Mouse (Mus musculus) MEL (cell line): ENCODE data around the gene Mrs2. TPM values are rescaled to one million over a fixed set of nuclear protein-coding genes. Genes with fewer than 3 reads are reported as not detected.

Experiments used
- DNase-seq: peaks from one replicate; pipeline ENCODE4 v3.0.0; 2011; ENCODE audit warnings: low read depth, low spot score
- H3K27ac ChIP-seq: 2 replicates; pipeline ENCODE4 v1.5.1; 2012; ENCODE audit warnings: low read depth, mild to moderate bottlenecking, control low read depth, low read length, moderate library complexity; ENCODE audit not compliant: control insufficient read depth
- H3K27me3 ChIP-seq, 2 experiments: fragments of 150-350 bp in 1 of 2; sonication (generic) in 1 of 2; 2 replicates each; pipeline ENCODE4 v1.6.1; 2012; ENCODE audit warnings: low read length in 2 of 2, mild to moderate bottlenecking in 2 of 2, improper control_type of control experiment in 1 of 2, moderate library complexity in 1 of 2; ENCODE audit not compliant: insufficient read depth in 2 of 2, control insufficient read depth in 1 of 2
- H3K36me3 ChIP-seq, 2 experiments: 2 replicates each; pipeline ENCODE4 v1.6.1; 2012 to 2014; ENCODE audit warnings: low read length in 2 of 2, improper control_type of control experiment in 1 of 2, inconsistent platforms in 1 of 2, mild to moderate bottlenecking in 1 of 2; ENCODE audit not compliant: insufficient read depth in 2 of 2, control insufficient read depth in 1 of 2
- H3K4me1 ChIP-seq, 2 experiments: fragments of 150-350 bp in 1 of 2; sonication (generic) in 1 of 2; 2 replicates each; pipeline ENCODE4 v1.6.1; 2012; ENCODE audit warnings: low read length in 2 of 2, improper control_type of control experiment in 1 of 2, mild to moderate bottlenecking in 1 of 2; ENCODE audit not compliant: insufficient read depth in 2 of 2, control insufficient read depth in 1 of 2
- H3K4me3 ChIP-seq, 2 experiments: fragments of 150-350 bp in 1 of 2; sonication (generic) in 1 of 2; 2 replicates each; pipeline ENCODE4 v1.5.1; 2012; ENCODE audit warnings: low read depth in 2 of 2, low read length in 2 of 2, mild to moderate bottlenecking in 2 of 2, moderate library complexity in 2 of 2, control low read depth in 1 of 2, improper control_type of control experiment in 1 of 2; ENCODE audit not compliant: control insufficient read depth in 1 of 2, insufficient read depth in 1 of 2
- H3K79me2 ChIP-seq: 2 replicates; pipeline ENCODE4 v1.6.1; 2012; ENCODE audit warnings: mild to moderate bottlenecking, low read length, moderate library complexity; ENCODE audit not compliant: control insufficient read depth, poor library complexity, insufficient read depth
- H3K9ac ChIP-seq: 2 replicates; pipeline ENCODE4 v1.6.1; 2012; ENCODE audit warnings: low read depth, mild to moderate bottlenecking, control low read depth, low read length, moderate library complexity; ENCODE audit not compliant: control insufficient read depth, poor library complexity, severe bottlenecking
- H3K9me3 ChIP-seq: fragments of 150-350 bp; sonication (generic); replicated peaks from 2 replicates; pipeline ENCODE4 v1.6.1; 2012; ENCODE audit warnings: mild to moderate bottlenecking, low read length, improper control_type of control experiment, moderate library complexity; ENCODE audit not compliant: insufficient read depth
- BHLHE40 ChIP-seq: IDR thresholded peaks from 2 replicates; pipeline ENCODE4 v1.6.1; 2012; ENCODE audit warnings: low read depth, mild to moderate bottlenecking, inconsistent platforms, low read length, improper control_type of control experiment, borderline replicate concordance
- CTCF ChIP-seq, 3 experiments: IDR thresholded peaks in 2 of 3; conservative IDR thresholded peaks in 1 of 3; 2 replicates each; pipeline ENCODE4 v1.5.1; 2011 to 2012; ENCODE audit warnings: low read length in 3 of 3, low read depth in 2 of 3, mild to moderate bottlenecking in 2 of 3, improper control_type of control experiment in 1 of 3, inconsistent platforms in 1 of 3, mixed read lengths in 1 of 3, moderate library complexity in 1 of 3; ENCODE audit not compliant: control insufficient read depth in 1 of 3, insufficient read depth in 1 of 3, poor library complexity in 1 of 3, severe bottlenecking in 1 of 3
- E2F4 ChIP-seq: IDR thresholded peaks from 2 replicates; pipeline ENCODE4 v1.6.1; 2011; ENCODE audit warnings: low read depth, low read length, improper control_type of control experiment, borderline replicate concordance
- ELF1 ChIP-seq: IDR thresholded peaks from 2 replicates; pipeline ENCODE4 v1.6.1; 2014; ENCODE audit warnings: low read depth, mild to moderate bottlenecking, inconsistent platforms, low read length, improper control_type of control experiment, moderate library complexity
- GABPA ChIP-seq: IDR thresholded peaks from 2 replicates; pipeline ENCODE4 v1.6.1; 2012; ENCODE audit warnings: low read depth, mild to moderate bottlenecking, inconsistent platforms, low read length, improper control_type of control experiment, moderate library complexity
- GATA1 ChIP-seq: IDR thresholded peaks from 2 replicates; pipeline ENCODE4 v1.6.1; 2011; ENCODE audit warnings: low read depth, low read length, improper control_type of control experiment
- JUND ChIP-seq: IDR thresholded peaks from 2 replicates; pipeline ENCODE4 v1.6.1; 2011; ENCODE audit warnings: low read depth, mild to moderate bottlenecking, improper control_type of control experiment, low read length
- KAT2A ChIP-seq: conservative IDR thresholded peaks from 2 replicates; pipeline ENCODE4 v1.6.1; 2012; ENCODE audit warnings: low read depth, low read length, improper control_type of control experiment, inconsistent platforms
- MEF2A ChIP-seq: IDR thresholded peaks from 2 replicates; pipeline ENCODE4 v1.6.1; 2014; ENCODE audit warnings: low read depth, mild to moderate bottlenecking, inconsistent platforms, low read length, improper control_type of control experiment; ENCODE audit not compliant: poor library complexity, insufficient replicate concordance, severe bottlenecking; ENCODE audit errors: extremely low read depth
- MXI1 ChIP-seq: IDR thresholded peaks from 2 replicates; pipeline ENCODE4 v1.6.1; 2011; ENCODE audit warnings: mild to moderate bottlenecking, low read depth, low read length, improper control_type of control experiment
- MYB ChIP-seq: IDR thresholded peaks from 2 replicates; pipeline ENCODE4 v1.6.1; 2011; ENCODE audit warnings: mild to moderate bottlenecking, low read depth, low read length, improper control_type of control experiment
- POLR2A ChIP-seq, 2 experiments: IDR thresholded peaks; 2 replicates each; pipeline ENCODE4 v1.6.1; 2011 to 2012; ENCODE audit warnings: low read length in 2 of 2, mild to moderate bottlenecking in 2 of 2, control low read depth in 1 of 2, improper control_type of control experiment in 1 of 2, low read depth in 1 of 2, moderate library complexity in 1 of 2; ENCODE audit not compliant: control insufficient read depth in 1 of 2, insufficient read depth in 1 of 2, poor library complexity in 1 of 2
- POLR2AphosphoS2 ChIP-seq: IDR thresholded peaks from 2 replicates; pipeline ENCODE4 v1.6.1; 2011; ENCODE audit warnings: low read length, improper control_type of control experiment
- RAD21 ChIP-seq: IDR thresholded peaks from 2 replicates; pipeline ENCODE4 v1.6.1; 2011; ENCODE audit warnings: mild to moderate bottlenecking, low read depth, low read length, improper control_type of control experiment
- RCOR1 ChIP-seq: IDR thresholded peaks from 2 replicates; pipeline ENCODE4 v1.6.1; 2012; ENCODE audit warnings: low read depth, mild to moderate bottlenecking, inconsistent platforms, low read length, improper control_type of control experiment
- SIN3A ChIP-seq: IDR thresholded peaks from 2 replicates; pipeline ENCODE4 v1.6.1; 2012; ENCODE audit warnings: low read length, improper control_type of control experiment, inconsistent platforms
- SMC3 ChIP-seq: IDR thresholded peaks from 2 replicates; pipeline ENCODE4 v1.6.1; 2011; ENCODE audit warnings: low read depth, low read length, improper control_type of control experiment
- TBP ChIP-seq: IDR thresholded peaks from 2 replicates; pipeline ENCODE4 v1.8.0; 2011; ENCODE audit warnings: low read depth, low read length, improper control_type of control experiment
- polyA plus RNA-seq, 2 experiments: library from polyadenylated mRNA; stranded (reverse) in 1 of 2; unstranded in 1 of 2; fragments of >175 nt in 1 of 2; fragments of >200 nt in 1 of 2; gene quantifications; 2 replicates each; pipeline versions ENCODE4 v1.2.1 to v1.2.4; 2012; ENCODE audit warnings: low replicate concordance in 2 of 2, low read depth in 1 of 2; ENCODE audit not compliant: insufficient read length in 2 of 2, insufficient read depth in 1 of 2, missing spikeins in 1 of 2
- total RNA-seq: library from RNA; depleted of rRNA; stranded (reverse); fragments of 300-350 nt; gene quantifications from 2 replicates; pipeline ENCODE4 v1.2.3, GENCODE M21; 2012

Gene Mrs2
- total and polyA plus RNA-seq, 3 experiments, result 16.6 to 45.4 TPM; not detected in 1

GRCm38 (mm10) chr13:24988391-24988790 is 31.8 kb downstream of the Mrs2 start:
- H3K9me3 ChIP-seq, result no peaks in the 10 kb centered on the region
- H3K79me2 ChIP-seq, result no peaks in the 10 kb centered on the region
- no peak overlapping the region for H3K4me3 ChIP-seq
- H3K36me3 ChIP-seq, result no peaks in the 10 kb centered on the region; a peak in 1 of 4 replicates
- H3K27me3 ChIP-seq, result no peaks in the 10 kb centered on the region
- H3K27ac ChIP-seq, result no peak overlapping the region
- TF ChIP-seq POLR2A (IDR thresholded peaks at IDR 0.05; ENCODE audit: control insufficient read depth in 1 of 2, insufficient read depth in 1 of 2, low read depth in 1 of 2, low read length in 2 of 2, poor library complexity in 1 of 2) (no peak), CTCF (IDR thresholded peaks at IDR 0.05 in 2 of 3, conservative IDR thresholded peaks at IDR 0.05 in 1 of 3; ENCODE audit: control insufficient read depth in 1 of 3, insufficient read depth in 1 of 3, low read depth in 2 of 3, low read length in 3 of 3, poor library complexity in 1 of 3, severe bottlenecking in 1 of 3) (peak; percentile 55 to 66 (median 65)), MYB (no peak), MXI1 (no peak), RAD21 (peak; percentile 31), SMC3 (peak; percentile 75)
- no peak overlapping the region for H3K9ac ChIP-seq
- no peaks in the 10 kb centered on the region for H3K4me1 ChIP-seq
- peak; percentile 70 for DNase-seq

- TF ChIP-seq ELF1 (no peak), MYB (no peak), BHLHE40 (no peak), E2F4 (no peak), GABPA (no peak), SIN3A (no peak), RCOR1 (no peak), TBP (no peak), POLR2AphosphoS2 (no peak), JUND (no peak), MEF2A (no peak), GATA1 (no peak), KAT2A (no peak)
- TF ChIP-seq, all 39 proteins: peak for 0
- no peaks in the 10 kb centered on the region for H3K27me3 ChIP-seq
- no peak for DNase-seq
- no peak overlapping the region for H3K9ac ChIP-seq
- no peak overlapping the region for H3K27ac ChIP-seq
- no peaks in the 10 kb centered on the region for H3K9me3 ChIP-seq
- H3K79me2 ChIP-seq, result no peaks in the 10 kb centered on the region
- no peaks in the 10 kb centered on the region for H3K36me3 ChIP-seq
- no peaks in the 10 kb centered on the region for H3K4me1 ChIP-seq
- no peak overlapping the region for H3K4me3 ChIP-seq
Observed at GRCm38 (mm10) chr13:24985435-24985834, 34.7 kb downstream of the Mrs2 start.
